Mouse (Mus musculus): ENCODE data around the gene Icam5. TPM values are rescaled to one million over a fixed set of nuclear protein-coding genes. Genes with fewer than 3 reads are reported as not detected.
"Not testable (repeated sequence)": the region's sequence is repeated elsewhere in the genome, so short reads cannot be mapped to it uniquely, and the experiment has no call there.

Icam5 gene
- total RNA-seq, 1 experiment from 2014 or later: 0.49 TPM

- no peak for DNase-seq
These were observed 4.3 kb downstream of the Icam5 start for GRCm38 (mm10) chr9:21036161-21036560.

GRCm38 (mm10) chr9:21036666-21037065 is 4.8 kb downstream of the Icam5 start:
- DNase-seq: no peak

GRCm38 (mm10) chr9:21037481-21037891 is 5.6 kb downstream of the Icam5 start:
- DNase-seq: no peak

- DNase-seq: no peak
These were observed 7.9 kb downstream of the Icam5 start for GRCm38 (mm10) chr9:21039779-21040178.

- DNase-seq: peak; percentile 13
These were observed 9.4 kb downstream of the Icam5 start for GRCm38 (mm10) chr9:21041308-21041707.

GRCm38 (mm10) chr9:21043563-21043962 is 11.7 kb downstream of the Icam5 start:
- no peak for DNase-seq

- DNase-seq: not testable (repeated sequence)
These were observed 12.9 kb downstream of the Icam5 start for GRCm38 (mm10) chr9:21044785-21045184.

- no peak for DNase-seq
These were observed 13.4 kb downstream of the Icam5 start for GRCm38 (mm10) chr9:21045235-21045634.

GRCm38 (mm10) chr9:21051578-21051977 is 19.7 kb downstream of the Icam5 start:
- no peak for DNase-seq

- DNase-seq: no peak
These were observed 31.1 kb downstream of the Icam5 start for GRCm38 (mm10) chr9:21062928-21063327.

GRCm38 (mm10) chr9:21067006-21067684 is 35.3 kb downstream of the Icam5 start, which contains the start of gene Zglp1:
Zglp1 (minus strand) TSS chr9:21067093.
- no peak for DNase-seq

GRCm38 (mm10) chr9:21072641-21073040 is 40.8 kb downstream of the Icam5 start:
- no peak for DNase-seq

- peak; percentile 88 for DNase-seq
These were observed 41.4 kb downstream of the Icam5 start, which contains the start of the genes Gm49373 and Fdx1l for GRCm38 (mm10) chr9:21073044-21073840. Gm49373 (minus strand) TSS chr9:21073096. Fdx1l (minus strand) TSS chr9:21073614.

- DNase-seq: no peak
These were observed 42.3 kb downstream of the Icam5 start for GRCm38 (mm10) chr9:21074173-21074572.

GRCm38 (mm10) chr9:21075625-21076024 is 43.8 kb downstream of the Icam5 start:
- DNase-seq: no peak

GRCm38 (mm10) chr9:21081127-21081526 is 49.3 kb downstream of the Icam5 start:
- DNase-seq: no peak

GRCm38 (mm10) chr9:21083324-21083723 is 51.5 kb downstream of the Icam5 start:
- no peak for DNase-seq

Small RNA genes lying within 50 kb of the gene (microRNA-seq; reads per million reads assigned to microRNA genes)
- gene Mir1900 (0 reads per million in 2 experiments), gene Mir7082 (0.34 to 0.36 reads per million in 2 experiments)

Other genes starting within 250 kb of the Icam5 start
- 178 and 222 TPM in 2 replicates for gene Col5a3, start 217.0 kb upstream of the Icam5 start, total RNA-seq (2021)
- not detected in 2 replicates for gene Rdh8, start 213.6 kb upstream of the Icam5 start, total RNA-seq (2021)
- gene A230050P20Rik, start 163.4 kb upstream of the Icam5 start, total RNA-seq (2021): 22.5 and 33.4 TPM in 2 replicates
- gene Angptl6, start 152.3 kb upstream of the Icam5 start, total RNA-seq (2021): 2.9 and 3.7 TPM in 2 replicates
- 37.2 and 37.3 TPM in 2 replicates for gene Ppan, start 143.9 kb upstream of the Icam5 start, total RNA-seq (2021)
- gene Eif3g, start 133.4 kb upstream of the Icam5 start, total RNA-seq (2021): 143 and 150 TPM in 2 replicates
- gene Dnmt1, start 72.2 kb upstream of the Icam5 start, total RNA-seq (2021): 61.3 and 68.1 TPM in 2 replicates
- 16.2 and 16.9 TPM in 2 replicates for gene S1pr2, start 55.3 kb upstream of the Icam5 start, total RNA-seq (2021)
- 113 and 122 TPM in 2 replicates for gene Mrpl4, start 29.3 kb upstream of the Icam5 start, total RNA-seq (2021)
- 6.5 and 8.9 TPM in 2 replicates for gene Icam1, start 16.1 kb upstream of the Icam5 start, total RNA-seq (2021)
- 1.6 and 1.9 TPM in 2 replicates for gene Icam4, start 2.7 kb upstream of the Icam5 start, total RNA-seq (2021)
- not detected in 2 replicates for gene Zglp1, start 35.0 kb downstream of the Icam5 start, total RNA-seq (2021)
- 0.52 TPM in 1 of 2 replicates, not detected in the other for gene Gm49373, start 41.0 kb downstream of the Icam5 start, total RNA-seq (2021)
- 32.4 and 36.5 TPM in 2 replicates for gene Fdx1l, start 41.5 kb downstream of the Icam5 start, total RNA-seq (2021)
- 2.5 and 9.4 TPM in 2 replicates for gene Gm38431, start 59.9 kb downstream of the Icam5 start, total RNA-seq (2021)
- 52.1 and 60.0 TPM in 2 replicates for gene Raver1, start 59.9 kb downstream of the Icam5 start, total RNA-seq (2021)
- gene Tyk2, start 99.2 kb downstream of the Icam5 start, total RNA-seq (2021): 17.7 and 22.4 TPM in 2 replicates
- gene Cdc37, start 117.9 kb downstream of the Icam5 start, total RNA-seq (2021): 190 and 202 TPM in 2 replicates
- 12.9 and 13.1 TPM in 2 replicates for gene Pde4a, start 133.6 kb downstream of the Icam5 start, total RNA-seq (2021)
- gene Keap1, start 207.3 kb downstream of the Icam5 start, total RNA-seq (2021): 50.8 and 51.5 TPM in 2 replicates
- gene S1pr5, start 216.4 kb downstream of the Icam5 start, total RNA-seq (2021): 0.88 and 1.3 TPM in 2 replicates
- gene Atg4d, start 233.2 kb downstream of the Icam5 start, total RNA-seq (2021): 37.5 and 42.2 TPM in 2 replicates